Mouse (Mus musculus): ENCODE measurements around the gene Pard6a.

The Pard6a gene

DNA sequence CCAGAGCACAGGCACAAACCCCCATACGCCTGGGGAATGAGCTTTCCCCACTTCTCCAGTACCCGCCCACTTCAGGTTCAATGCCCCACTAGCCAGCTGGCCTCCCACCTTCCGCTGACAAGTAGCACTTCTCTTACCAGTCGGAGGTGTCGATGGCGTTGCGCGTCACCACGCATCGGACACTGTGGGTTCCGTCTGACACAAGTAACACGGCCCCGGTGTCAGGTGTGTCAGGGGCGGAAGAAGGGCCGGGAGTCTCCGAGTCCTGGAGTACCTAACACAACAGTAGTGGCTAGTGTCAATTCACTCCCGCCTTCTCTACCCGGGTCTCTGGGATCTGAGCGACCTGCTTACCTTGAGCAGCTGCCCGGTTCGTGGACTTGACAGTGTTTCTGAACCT, 382 bp upstream of the Pard6a start:
- DNase-seq (ENCODE audit: low read depth, low spot score): peak; percentile 39

DNA sequence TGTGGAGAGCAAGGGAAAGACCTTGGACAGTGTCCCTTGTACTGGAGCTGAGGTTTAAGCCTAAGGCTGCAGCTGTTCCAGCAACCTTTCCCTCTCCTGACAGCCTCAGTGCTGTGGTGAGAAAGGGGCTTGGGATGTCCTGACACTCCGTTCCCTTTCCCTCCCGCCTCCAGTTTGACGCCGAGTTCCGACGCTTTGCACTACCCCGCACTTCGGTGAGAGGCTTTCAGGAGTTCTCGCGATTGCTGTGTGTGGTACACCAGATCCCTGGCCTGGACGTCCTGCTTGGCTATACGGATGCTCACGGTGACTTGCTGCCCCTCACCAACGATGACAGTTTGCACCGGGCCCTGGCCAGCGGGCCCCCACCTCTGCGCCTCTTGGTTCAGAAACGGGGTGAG, 1.1 kb downstream of the Pard6a start:
- DNase-seq (ENCODE audit: low read depth, low spot score): no peak

DNA sequence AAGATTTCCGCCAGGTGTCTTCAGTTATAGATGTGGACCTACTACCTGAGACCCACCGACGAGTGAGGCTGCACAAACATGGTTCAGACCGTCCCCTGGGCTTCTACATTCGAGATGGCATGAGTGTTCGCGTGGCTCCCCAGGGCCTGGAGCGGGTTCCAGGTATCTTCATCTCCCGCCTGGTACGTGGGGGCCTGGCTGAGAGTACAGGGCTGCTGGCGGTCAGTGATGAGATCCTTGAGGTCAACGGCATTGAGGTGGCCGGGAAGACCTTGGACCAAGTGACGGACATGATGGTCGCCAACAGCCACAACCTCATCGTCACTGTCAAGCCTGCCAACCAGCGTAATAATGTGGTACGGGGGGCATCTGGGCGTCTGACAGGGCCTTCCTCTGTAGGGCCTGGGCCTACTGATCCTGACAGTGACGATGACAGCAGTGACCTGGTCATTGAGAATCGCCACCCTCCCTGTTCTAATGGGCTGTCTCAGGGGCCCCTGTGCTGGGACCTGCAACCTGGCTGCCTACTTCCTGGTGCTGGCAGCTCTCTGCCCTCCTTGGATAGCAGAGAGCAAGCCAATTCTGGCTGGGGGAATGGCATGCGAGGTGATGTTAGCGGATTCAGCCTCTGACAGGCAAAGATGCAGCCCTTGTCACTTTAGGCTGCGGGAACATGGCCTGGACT, 1.9 kb downstream of the Pard6a start:
- no peak for DNase-seq (ENCODE audit: low read depth, low spot score)

DNA sequence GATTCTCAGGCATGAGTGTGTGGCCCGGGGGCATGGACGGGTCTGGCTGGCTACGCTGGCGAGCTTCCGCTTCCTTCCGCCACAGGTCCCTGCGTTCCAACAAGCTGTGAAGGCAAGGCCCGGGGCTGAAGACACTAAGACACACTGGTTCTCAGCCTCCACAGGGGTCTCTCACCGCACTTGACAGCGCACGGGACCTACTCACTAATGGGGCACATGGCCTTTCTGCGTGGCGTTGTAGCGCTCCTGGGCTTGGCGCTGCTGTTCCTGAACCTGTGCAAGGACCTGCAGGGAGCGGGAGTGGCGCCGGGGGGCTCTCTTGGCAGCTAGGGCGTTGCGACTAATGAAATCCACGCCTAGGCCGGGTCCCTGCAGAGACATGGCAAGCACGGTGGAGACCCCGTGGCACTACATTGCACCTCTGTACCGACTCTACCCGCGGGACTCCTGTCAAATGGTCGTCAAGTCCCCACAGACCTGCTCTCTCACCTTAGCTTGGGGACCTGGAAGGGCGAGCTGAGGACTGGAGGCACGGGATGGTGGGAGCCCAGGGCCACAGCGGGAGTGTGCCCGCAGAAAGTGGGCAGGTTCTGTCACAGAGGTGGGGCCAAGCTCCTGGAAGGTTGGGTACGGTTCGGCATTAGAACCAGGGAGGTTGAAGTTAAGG, 3.3 kb downstream of the Pard6a start:
- DNase-seq (ENCODE audit: low read depth, low spot score): no peak

DNA sequence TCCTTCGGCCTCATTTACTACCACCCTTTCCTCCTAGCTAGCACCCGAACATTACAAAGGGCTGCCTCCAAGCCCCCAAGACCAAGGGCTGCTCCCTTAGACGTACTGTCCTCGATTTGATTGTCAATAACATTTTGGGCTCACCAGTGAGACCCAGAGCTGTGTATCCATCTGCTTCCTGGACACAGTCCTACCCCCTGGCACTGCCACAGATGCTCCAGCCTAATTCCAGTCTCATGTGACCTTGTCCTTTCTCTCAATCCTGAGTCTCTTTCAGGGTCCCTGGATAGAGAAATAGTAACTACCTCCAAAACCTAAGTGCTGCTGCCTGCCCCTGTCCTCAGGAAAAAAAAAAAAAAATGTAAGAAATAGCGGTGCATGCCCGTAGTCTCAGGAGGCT, 4.0 kb downstream of the Pard6a start:
- no peak for DNase-seq (ENCODE audit: low read depth, low spot score)

DNA sequence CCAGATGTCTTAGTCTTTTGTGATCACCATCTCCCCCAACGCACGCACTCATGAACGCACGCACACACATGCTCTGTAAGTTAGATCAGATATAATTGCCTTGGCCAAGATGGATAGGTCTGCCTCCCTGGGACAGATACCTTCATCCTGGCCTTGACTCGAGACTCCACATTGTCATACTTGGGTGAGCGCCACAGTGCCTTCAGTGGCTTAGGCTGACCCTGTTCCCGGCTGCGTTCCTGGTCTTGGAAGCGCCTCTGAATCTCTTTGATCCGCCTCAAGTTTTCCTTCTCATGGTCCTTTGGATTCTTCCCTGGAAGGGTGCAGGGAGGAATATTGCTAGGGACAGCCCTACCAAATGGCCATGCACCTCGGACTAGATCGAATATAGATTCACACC, 5.5 kb downstream of the Pard6a start:
- no peak for DNase-seq (ENCODE audit: low read depth, low spot score)

DNA sequence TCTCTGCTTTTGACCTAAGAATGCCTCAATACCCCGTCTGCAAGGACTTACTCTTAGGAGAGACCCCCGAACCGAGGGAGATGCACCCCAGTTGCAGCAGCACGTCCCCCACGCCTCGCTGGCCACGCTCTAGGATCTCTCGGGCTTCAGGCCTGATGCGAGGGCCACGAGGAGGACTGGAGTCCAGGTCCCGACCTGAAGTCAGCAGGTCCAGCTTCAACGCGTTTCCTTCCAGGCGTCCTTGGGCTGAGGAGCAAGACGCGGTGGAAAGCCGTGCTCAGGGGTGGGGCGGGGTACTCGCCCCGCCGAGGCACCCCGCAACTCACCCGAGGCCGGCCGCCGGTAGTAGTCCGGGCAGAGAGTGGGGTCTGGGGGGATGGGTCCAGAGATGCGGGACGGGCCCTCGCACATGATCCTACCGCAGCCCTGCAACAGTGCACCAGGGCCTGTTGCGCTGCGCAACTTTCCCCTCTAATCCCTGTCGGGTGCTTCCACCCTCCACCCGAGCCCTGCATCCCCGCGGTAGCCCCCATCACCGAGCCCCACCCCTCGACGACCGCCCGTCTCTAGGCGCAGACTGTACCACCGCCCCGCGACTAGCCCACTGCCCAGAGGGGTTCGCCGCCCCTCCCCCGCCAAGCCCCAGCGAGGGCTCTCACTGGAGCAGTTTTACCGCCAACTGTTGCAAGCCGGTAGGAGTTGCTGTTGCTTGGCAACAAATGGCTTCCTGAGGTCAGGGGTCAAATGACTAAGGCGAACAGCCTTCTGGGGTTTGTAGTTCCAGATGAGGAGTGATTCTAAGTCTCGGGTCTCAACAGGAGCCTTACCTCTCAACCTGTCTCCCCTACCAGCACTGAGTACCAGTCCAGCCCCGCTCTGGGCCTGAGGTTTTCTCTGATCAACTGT, 6.8 kb downstream of the Pard6a start, which contains the start of the genes 4933405L10Rik and Enkd1:
Gene 4933405L10Rik (plus strand): TSS at position 158 of the 906 bp plus-strand sequence.
Gene Enkd1 (minus strand): TSS at position 713 of the 906 bp plus-strand sequence.
- DNase-seq (ENCODE audit: low read depth, low spot score): peak; percentile 80

DNA sequence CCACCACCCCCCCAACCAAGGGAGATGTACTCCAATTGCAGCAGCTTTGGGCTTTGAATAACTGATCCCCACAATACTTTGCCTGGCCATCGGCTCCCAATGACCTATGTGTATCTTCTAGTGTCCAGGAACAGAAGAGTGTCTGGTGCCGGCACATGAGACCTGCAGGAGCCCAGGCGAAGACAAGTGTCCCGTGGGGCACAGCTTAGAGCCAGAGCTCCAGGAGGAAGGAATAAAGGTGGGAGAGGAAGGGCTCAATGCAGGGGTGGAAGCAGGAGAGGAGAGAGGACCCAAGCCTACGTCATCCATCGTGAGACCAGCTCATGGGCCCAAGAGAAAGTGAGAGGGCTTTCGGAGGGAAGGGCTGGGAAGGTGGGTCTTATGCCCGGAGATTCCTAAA, 7.7 kb downstream of the Pard6a start:
- DNase-seq (ENCODE audit: low read depth, low spot score): no peak

DNA sequence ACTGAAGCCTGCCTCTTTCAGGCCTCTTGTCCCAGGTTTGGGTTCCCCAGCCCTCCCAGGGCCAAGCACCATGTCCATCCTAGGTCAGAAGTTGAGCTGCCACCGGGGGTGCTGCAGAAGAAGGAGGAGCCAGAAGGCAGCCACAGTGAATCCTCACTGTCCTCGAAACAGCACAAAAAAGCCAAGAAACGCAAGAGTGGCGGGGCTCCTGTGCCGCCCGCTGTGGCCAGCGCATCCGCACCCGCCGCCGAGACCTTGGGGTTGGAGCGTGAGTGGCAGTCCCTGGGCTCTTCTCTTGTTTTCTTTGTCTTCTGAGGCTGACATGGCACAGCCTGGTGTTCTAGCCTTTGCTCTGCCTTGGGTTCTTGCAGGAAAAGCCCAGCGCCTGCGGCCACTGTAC, 8.4 kb downstream of the Pard6a start:
- no peak for DNase-seq (ENCODE audit: low read depth, low spot score)

DNA sequence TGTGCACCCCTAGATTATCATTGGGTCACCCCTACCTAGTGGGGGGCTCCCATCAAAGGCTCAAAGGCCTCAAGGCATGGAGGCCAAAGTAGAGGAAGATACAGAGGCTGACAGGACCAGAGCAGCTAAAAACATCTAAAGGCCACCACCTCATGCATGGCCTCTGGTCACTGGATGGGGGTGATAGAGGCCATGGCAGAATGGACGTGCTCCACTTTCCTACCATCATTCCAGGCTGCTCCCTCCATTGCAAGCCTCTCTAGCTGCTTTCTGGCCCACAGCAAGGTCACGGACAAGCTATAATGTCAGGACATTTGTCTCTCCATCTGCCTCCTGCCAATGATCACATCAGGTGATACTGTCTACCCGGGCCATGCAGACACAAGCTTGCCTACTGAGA, 11.3 kb downstream of the Pard6a start:
- no peak for DNase-seq (ENCODE audit: low read depth, low spot score)

DNA sequence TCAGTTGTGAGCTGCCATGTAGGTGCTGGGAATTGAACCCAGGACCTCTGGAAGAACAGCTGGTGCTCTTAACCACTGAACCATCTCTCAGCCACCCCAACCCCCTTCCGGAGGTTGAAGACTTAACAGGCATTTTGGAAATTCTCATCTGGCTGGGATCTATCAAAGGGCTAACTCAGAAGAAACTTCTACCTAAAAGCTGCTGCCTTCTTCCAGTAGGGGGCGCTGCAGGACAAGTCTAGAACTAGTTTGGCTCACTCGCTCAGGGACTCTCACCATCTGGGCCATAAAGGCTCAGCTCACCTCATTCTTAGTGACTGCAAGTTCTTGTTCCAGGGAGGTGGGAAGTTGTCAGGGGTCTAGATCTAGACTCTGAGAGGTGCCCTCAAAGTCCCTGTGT, 13.2 kb downstream of the Pard6a start:
- DNase-seq (ENCODE audit: low read depth, low spot score): peak; percentile 82

DNA sequence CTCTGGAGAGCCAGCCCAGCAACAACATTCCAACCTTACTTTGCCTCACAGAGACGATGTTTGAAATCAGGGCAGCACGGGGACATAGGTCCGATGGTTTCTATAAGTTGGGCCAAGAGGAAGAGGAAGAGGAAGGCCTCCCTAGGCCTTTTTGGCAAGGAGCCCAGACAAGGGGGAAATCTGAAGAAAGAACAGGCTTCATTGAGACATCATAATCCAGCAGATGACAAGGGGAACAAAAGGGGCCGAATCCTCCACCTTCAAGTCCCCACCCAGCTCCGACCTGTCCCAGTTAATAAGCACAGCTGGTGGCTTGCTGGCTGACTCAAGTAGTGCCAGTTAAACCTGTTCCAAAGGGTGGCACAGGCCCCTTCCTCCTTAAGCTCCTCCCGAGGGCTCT, 14.1 kb downstream of the Pard6a start:
- no peak for DNase-seq (ENCODE audit: low read depth, low spot score)

DNA sequence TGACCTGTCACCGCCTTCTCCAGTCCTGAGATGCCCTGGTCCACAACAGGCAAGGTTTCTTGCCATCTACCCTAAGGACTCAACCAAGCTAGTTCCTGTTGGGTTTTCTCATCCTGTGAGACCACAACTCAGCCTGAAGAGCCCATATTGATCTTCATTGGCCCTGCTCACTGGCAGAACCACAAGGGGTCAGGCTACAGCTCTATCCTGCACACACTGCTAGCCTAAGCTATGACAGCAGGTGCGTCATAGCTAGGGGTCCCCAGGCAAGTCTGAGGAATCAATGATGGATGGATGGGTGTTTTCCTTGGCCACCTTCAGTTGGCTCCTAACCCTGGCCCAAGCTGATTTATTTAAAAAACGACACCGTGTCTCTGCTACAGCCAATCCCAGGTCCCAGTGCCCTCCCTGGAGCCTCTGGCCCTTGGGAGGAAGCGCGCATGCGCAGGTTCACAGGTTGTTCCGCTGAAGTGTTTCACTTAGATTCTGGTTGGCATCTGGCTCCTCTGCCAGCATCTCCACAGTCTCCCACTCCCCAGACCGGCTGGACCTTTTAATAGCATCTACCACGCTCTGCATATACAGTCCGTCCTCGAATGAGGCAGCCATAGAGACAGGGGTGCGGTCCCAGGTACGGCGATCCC, 15.5 kb downstream of the Pard6a start:
- no peak for DNase-seq (ENCODE audit: low read depth, low spot score)

DNA sequence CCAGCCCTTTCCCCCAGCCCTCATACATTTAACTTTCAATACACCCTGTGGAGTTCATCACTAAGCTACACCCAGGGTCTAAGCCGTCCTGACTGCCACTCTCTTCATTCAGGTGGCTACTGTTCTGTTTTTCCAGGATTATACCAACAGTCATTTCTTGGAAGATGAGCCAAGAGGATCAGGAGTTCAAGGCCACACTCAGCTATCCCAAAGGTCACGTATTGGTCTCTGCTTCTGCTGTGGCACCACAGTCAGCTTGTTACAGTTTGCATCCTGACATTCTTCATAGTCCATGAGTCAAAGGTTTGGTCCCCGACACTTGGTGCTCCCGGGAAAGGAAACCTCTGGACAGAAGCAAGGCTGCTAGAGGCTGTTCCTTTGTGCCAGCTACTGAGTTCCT, 18.7 kb downstream of the Pard6a start:
- DNase-seq (ENCODE audit: low read depth, low spot score): no peak

DNA sequence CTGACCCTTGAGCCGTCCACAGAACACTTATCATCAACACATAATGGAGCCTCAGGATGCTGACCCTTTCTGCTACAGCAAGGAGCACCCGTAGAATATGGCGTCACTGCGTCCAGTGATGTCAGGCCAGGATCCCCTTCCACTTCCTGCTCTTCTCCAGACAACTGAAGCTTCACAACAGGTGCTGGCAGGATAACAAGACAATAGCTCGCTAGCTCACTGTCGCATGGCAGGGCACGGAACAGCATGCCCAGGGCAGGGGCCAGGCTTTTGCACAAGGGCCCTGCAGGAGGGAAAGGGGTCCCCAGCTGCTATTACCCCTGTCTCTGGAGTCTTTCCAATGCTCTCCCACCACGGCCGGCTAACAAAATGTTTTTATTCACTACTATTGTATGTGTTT, 21.9 kb downstream of the Pard6a start:
- DNase-seq (ENCODE audit: low read depth, low spot score): no peak

DNA sequence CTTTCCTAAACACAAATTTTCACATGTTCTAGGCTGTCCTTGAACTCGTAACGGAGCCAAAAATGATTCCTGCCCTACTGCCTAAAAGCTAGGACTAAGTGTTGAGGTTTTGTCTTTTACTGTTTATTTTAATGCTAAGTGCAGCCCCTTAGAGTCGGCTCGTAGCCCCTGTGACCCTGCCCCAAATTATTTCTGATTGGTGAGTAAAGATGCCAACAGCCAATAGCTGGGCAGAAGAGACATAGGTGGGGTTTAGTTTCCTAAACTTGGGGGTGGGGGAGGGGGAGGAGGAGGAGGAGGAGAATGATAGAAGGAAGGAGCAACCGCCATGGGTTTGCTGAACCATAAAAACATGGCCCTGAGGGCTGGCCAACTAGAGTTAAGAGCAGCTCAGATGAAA, 24.8 kb downstream of the Pard6a start:
- DNase-seq (ENCODE audit: low read depth, low spot score): no peak

DNA sequence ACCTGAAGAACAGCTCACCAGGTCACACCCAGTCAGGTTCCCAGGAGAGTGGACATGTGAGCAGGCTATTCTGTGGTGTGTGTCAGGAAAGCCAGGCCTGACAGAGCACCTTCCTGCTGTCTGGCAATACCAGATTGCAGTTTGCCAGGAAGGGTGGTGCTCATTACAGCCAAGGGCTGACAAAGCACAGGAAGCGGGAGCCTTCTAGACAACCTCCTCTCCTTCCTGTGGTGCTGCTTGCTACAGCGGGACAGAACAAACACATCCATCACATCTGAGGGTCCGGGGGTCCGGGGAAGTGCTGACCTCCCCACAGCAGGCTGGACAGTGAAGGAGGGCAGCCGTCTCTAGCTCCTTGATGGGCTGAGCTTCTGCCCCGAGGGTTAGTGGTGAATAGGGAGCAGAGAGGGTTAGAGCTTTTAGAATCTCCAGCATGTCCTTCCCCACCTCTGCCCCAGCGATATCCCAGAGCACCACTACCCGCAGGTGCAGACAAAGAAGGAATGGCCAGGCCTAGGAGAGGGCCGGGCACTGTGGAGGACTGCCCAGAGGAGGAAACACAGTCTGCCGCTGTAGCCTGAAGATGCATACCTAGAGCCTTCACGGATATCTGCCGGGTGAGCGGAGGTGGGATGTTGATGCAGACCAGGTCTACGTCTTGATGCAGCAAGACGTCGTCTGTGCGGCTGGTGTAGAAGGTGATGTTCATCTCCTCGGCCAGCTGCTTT, 26.6 kb downstream of the Pard6a start:
- peak; percentile 34 for DNase-seq (ENCODE audit: low read depth, low spot score)

DNA sequence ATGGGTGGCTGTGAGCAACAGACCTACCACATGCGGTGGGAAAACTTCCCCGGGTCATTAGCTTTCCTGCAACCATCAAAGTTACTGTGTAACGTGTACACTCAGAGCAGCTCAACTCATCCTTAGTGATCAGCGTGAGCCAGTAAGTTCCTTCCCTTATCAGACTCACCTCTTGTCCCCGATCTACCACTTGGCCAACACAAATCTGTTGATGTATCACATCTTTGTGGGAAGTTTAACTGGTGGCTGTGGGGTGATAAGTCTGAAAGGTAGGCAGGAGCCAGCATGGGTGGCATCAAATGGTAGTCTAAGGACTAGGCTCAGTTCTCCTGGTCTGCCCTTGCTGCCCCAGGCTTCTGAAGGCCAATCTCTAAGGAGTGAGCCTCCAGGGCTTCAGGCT, 31.2 kb downstream of the Pard6a start:
- DNase-seq (ENCODE audit: low read depth, low spot score): no peak

DNA sequence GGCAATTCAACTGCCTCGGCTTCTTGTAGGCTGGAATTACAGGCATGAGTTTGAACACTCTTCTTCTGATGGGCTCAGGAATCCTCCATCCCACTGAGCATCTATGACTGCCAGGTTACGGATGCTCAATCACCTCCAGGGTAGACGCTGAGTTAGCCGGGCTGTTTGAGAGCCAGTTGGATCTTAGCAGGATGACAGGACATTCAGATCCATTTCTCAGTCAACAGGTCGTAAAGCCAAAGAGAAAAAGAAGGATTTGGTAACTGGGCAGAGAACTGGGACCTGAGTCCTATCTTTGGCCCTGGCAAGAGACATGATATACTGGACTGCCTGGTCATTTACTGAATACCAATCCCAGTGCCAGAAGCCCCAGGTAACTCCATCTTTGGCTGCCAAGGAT, 38.3 kb downstream of the Pard6a start:
- peak; percentile 69 for DNase-seq (ENCODE audit: low read depth, low spot score)

DNA sequence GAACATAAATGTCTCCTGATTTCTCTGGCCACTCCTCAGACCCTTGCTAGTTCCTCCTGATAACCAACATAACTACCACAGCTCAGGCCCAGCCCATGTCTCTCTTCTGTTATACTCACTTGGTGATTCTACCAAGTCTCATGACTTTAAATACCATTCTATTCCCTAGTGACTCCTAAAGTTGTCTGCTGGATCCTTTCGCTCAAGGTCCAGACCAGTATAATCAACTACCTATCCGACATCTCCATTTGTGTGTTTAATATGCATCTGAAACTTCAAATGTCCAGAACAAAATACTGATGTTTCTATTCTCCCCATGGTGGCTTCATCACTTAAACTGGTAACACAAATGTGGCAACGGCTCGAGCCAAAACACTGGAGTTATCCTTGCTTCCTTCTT, 42.4 kb downstream of the Pard6a start:
- peak; percentile 39 for DNase-seq (ENCODE audit: low read depth, low spot score)

DNA sequence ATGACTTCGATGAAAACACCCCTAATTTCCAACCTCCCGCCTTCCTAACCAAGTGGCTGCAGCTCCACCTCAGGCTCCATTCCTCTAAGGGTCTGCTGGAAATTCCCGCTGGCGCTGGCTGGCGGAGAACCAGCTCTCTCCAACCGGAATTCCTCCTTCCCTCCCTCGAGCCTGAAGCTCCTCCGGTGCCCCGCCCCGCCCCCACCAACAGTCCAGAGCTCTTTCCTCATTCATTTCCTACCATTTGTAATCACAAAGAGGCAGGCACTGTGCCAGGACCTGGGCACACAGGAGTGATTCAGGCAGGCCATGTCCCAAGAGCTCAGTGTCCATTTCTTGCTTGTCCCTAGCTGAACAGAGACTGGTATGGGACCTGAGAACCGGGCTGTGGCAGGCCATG, 49.7 kb downstream of the Pard6a start:
- DNase-seq (ENCODE audit: low read depth, low spot score): peak; percentile 34

All from skeletal muscle tissue, adult 2 months (tissue).